In genomic region chr16:18066060-18067009, GRCm38 (mm10) we compare ENCODE assay signal across 8 mouse cellular contexts. TPM values are rescaled to one million over a fixed set of nuclear protein-coding genes. Genes with fewer than 3 reads are reported as not detected.
DNase-seq lines count a peak whose midpoint lies in the region; ATAC-seq and TF ChIP-seq lines count a peak whose summit lies in the region.

No protein-coding gene starts in this region.

- H3K4me1 ChIP-seq in hindbrain, embryonic 11.5 days (replicated peaks; ENCODE audit: control insufficient read depth, insufficient read depth, low read length): no peaks in the 10 kb centered on the region; the same call in 1 of the 2 replicates
- peaks cover 6% of the 10 kb centered on the region for H3K4me1 ChIP-seq in lung, postnatal 0 days (ENCODE audit: insufficient read depth, low read depth, low read length)

- under 1% methylated on average over 52 of the region's 81 CpGs for WGBS in hindbrain, embryonic 11.5 days
- 1% methylated on average over 56 of the region's 81 CpGs for WGBS in lung, postnatal 0 days

- 0 out of 2 replicates have a peak, but pooled peaks have one; percentile 7 for TF ChIP-seq CTCF in lung, postnatal 0 days (IDR thresholded peaks at IDR 0.05)

- DNase-seq in NIH3T3 (ENCODE audit: low read depth): peak; percentile 96
- peak; percentile 93 for DNase-seq in cerebellum, adult 9-11 months
- peak; percentile 82 to 95 for DNase-seq in frontal cortex, adult 2 months (ENCODE audit: extremely low spot score in 1 of 2, low spot score in 1 of 2)
- DNase-seq in hindbrain, embryonic 11.5 days (ENCODE audit: low spot score): peak; percentile 96
- peak; percentile 92 to 97 for DNase-seq in layer of hippocampus, postnatal 10 days (ENCODE audit: low spot score in 2 of 2)
- DNase-seq in lung, postnatal 0 days (ENCODE audit: low spot score): peak; percentile 97
- peak; percentile 84 for DNase-seq in ovary, postnatal 10 days (ENCODE audit: low spot score)
- DNase-seq in thymus, postnatal 0 days (ENCODE audit: low spot score): peak; percentile 93

- no peaks in the 10 kb centered on the region for H3K9me3 ChIP-seq in hindbrain, embryonic 11.5 days (ENCODE audit: control insufficient read depth, low read length)
- H3K9me3 ChIP-seq in lung, postnatal 0 days (ENCODE audit: low read length): no peaks in the 10 kb centered on the region

- TF ChIP-seq EP300 in lung, postnatal 0 days (IDR thresholded peaks at IDR 0.05): no peak

- peak overlapping the region; percentile 95 for H3K27ac ChIP-seq in hindbrain, embryonic 11.5 days (ENCODE audit: low read depth, low read length)
- peak overlapping the region; percentile 79 for H3K27ac ChIP-seq in lung, postnatal 0 days (ENCODE audit: low read length)

- H3K27me3 ChIP-seq in hindbrain, embryonic 11.5 days (ENCODE audit: control insufficient read depth, insufficient read depth, low read length): no peaks in the 10 kb centered on the region
- H3K27me3 ChIP-seq in lung, postnatal 0 days (replicated peaks; ENCODE audit: insufficient read depth, low read length): no peaks in the 10 kb centered on the region

- peak overlapping the region; percentile 90 for H3K9ac ChIP-seq in hindbrain, embryonic 11.5 days (ENCODE audit: low read depth, low read length)
- peak overlapping the region; percentile 76 for H3K9ac ChIP-seq in lung, postnatal 0 days (replicated peaks; ENCODE audit: low read depth)

- H3K36me3 ChIP-seq in hindbrain, embryonic 11.5 days (ENCODE audit: control insufficient read depth, insufficient read depth, low read length): 0 out of 2 replicates have a peak, but pooled peaks cover 2% of the 10 kb centered on the region
- H3K36me3 ChIP-seq in lung, postnatal 0 days (ENCODE audit: insufficient read depth, low read length): peaks cover 5% of the 10 kb centered on the region; the same call in 1 of the 2 replicates

- H3K4me2 ChIP-seq in hindbrain, embryonic 11.5 days (replicated peaks; ENCODE audit: low read depth, low read length): peak overlapping the region; percentile 85
- H3K4me2 ChIP-seq in lung, postnatal 0 days (replicated peaks; ENCODE audit: low read depth, low read length): peak overlapping the region; percentile 95

- peak; percentile 98 for ATAC-seq in hindbrain, embryonic 11.5 days (ENCODE audit: low FRiP score)
- peak; percentile 99 for ATAC-seq in lung, postnatal 0 days

- peak overlapping the region; percentile 90 for H3K4me3 ChIP-seq in hindbrain, embryonic 11.5 days (ENCODE audit: low read depth, low read length)
- peak overlapping the region; percentile 89 for H3K4me3 ChIP-seq in lung, postnatal 0 days (ENCODE audit: low read depth, low read length)

RNA-seq across cellular contexts. Expression of gene Dgcr6, which starts 13.7 kb away (rescaled TPM):
- polyA plus RNA-seq in frontal cortex, adult 2 months (2012; rRNA removed): 100 and 104 TPM in 2 replicates
- 128 and 130 TPM in 2 replicates for polyA plus RNA-seq in hindbrain, embryonic 11.5 days (2014; fragmentation: Nextera tagmentation; extraction: Ambion mirVana)
- 100 to 1,000 TPM in 1 of 2 experiments, 10 to 100 TPM in 1; 87.0 to 112 TPM for total RNA-seq in layer of hippocampus, postnatal 10 days (2021)
- 78.6 and 87.2 TPM in 2 replicates for polyA plus RNA-seq in lung, postnatal 0 days (2015; fragmentation: Nextera tagmentation; extraction: Ambion mirVana)
- 125 and 128 TPM in 2 replicates for polyA plus RNA-seq in thymus, postnatal 0 days (2015; fragmentation: Nextera tagmentation; extraction: Ambion mirVana)

RNA-seq across cellular contexts. Expression of gene Prodh, which starts 23.7 kb away (rescaled TPM):
- 54.6 and 55.5 TPM in 2 replicates for polyA plus RNA-seq in frontal cortex, adult 2 months (2012; rRNA removed)
- 7.8 and 8.3 TPM in 2 replicates for polyA plus RNA-seq in hindbrain, embryonic 11.5 days (2014; fragmentation: Nextera tagmentation; extraction: Ambion mirVana)
- 10 to 100 TPM; 15.8 to 17.3 TPM for total RNA-seq in layer of hippocampus, postnatal 10 days (2021)
- polyA plus RNA-seq in lung, postnatal 0 days (2015; fragmentation: Nextera tagmentation; extraction: Ambion mirVana): 10.6 and 11.0 TPM in 2 replicates
- 29.2 and 29.5 TPM in 2 replicates for polyA plus RNA-seq in thymus, postnatal 0 days (2015; fragmentation: Nextera tagmentation; extraction: Ambion mirVana)

Comparison
In these comparisons a context has a peak if more than half of its experiments do, and no peak if none do; other contexts are left out.
1. Peak in every context shown above with its lines: DNase-seq, ATAC-seq, H3K4me3 ChIP-seq and H3K27ac ChIP-seq.